Mouse (Mus musculus) heart, embryonic 10.5 days (tissue): ENCODE measurements around the gene Bmp3. TPM values are rescaled to one million over a fixed set of nuclear protein-coding genes. Genes with fewer than 3 reads are reported as not detected.

Source experiments
- DNase-seq: peaks from one replicate; pipeline ENCODE4 v3.0.0-alpha.2; 2017; ENCODE audit warnings: low spot score
- H3K27ac ChIP-seq: fragments of 300-500 bp; sonication (generic); 2 replicates; pipeline ENCODE4 v1.5.1; 2016; ENCODE audit warnings: mild to moderate bottlenecking
- H3K27me3 ChIP-seq: fragments of 300-500 bp; sonication (generic); 2 replicates; pipeline ENCODE4 v1.6.1; 2016; ENCODE audit warnings: mild to moderate bottlenecking; ENCODE audit not compliant: poor library complexity, insufficient read depth, severe bottlenecking
- H3K36me3 ChIP-seq: fragments of 300-500 bp; sonication (generic); 2 replicates; pipeline ENCODE4 v1.6.1; 2016; ENCODE audit warnings: mild to moderate bottlenecking, moderate library complexity
- H3K4me1 ChIP-seq: fragments of 300-500 bp; sonication (generic); 2 replicates; pipeline ENCODE4 v1.6.1; 2016; ENCODE audit warnings: mild to moderate bottlenecking
- H3K4me3 ChIP-seq: fragments of 300-500 bp; sonication (generic); 2 replicates; pipeline ENCODE4 v1.5.1; 2016; ENCODE audit warnings: mild to moderate bottlenecking, moderate library complexity
- H3K9me3 ChIP-seq: fragments of 300-500 bp; sonication (generic); 2 replicates; pipeline ENCODE4 v1.6.1; 2016; ENCODE audit warnings: mild to moderate bottlenecking, moderate library complexity
- WGBS: fragments of 180-500 bp; shearing (Covaris S2); methylation state at CpG from one replicate; pipeline ENCODE4 v1.1.7; 2016; 5-methylcytosine and 5-hydroxymethylcytosine counted together
- polyA plus RNA-seq: library from polyadenylated mRNA; unstranded; fragments of >200 nt; fragmentation: Nextera tagmentation; extraction: Ambion mirVana; gene quantifications from 2 replicates; pipeline ENCODE4 v1.2.1, GENCODE M21; 2016

Bmp3 gene
- polyA plus RNA-seq, 1 experiment from 2014 or later: 0.08 TPM

GRCm38 (mm10) chr5:98856356-98856755 is 2.1 kb downstream of the Bmp3 start:
- Histone ChIP-seq H3K36me3 (no peaks in the 10 kb centered on the region), H3K27me3 (peaks cover 58% of the 10 kb centered on the region), H3K9me3 (no peaks in the 10 kb centered on the region), H3K4me3 (no peak overlapping the region), H3K4me1 (peaks cover 17% of the 10 kb centered on the region), H3K27ac (no peak overlapping the region)
- no peak for DNase-seq
- 73% methylated on average over 7 of the region's 7 CpGs for WGBS

GRCm38 (mm10) chr5:98863891-98864290 is 9.7 kb downstream of the Bmp3 start:
- H3K27me3 ChIP-seq: peaks cover 10% of the 10 kb centered on the region
- H3K4me3 ChIP-seq: no peak overlapping the region
- H3K9me3 ChIP-seq: no peaks in the 10 kb centered on the region
- H3K4me1 ChIP-seq: no peaks in the 10 kb centered on the region
- DNase-seq: no peak
- 0% methylated on average over 6 of the region's 6 CpGs for WGBS
- no peaks in the 10 kb centered on the region for H3K36me3 ChIP-seq
- no peak overlapping the region for H3K27ac ChIP-seq

DNA sequence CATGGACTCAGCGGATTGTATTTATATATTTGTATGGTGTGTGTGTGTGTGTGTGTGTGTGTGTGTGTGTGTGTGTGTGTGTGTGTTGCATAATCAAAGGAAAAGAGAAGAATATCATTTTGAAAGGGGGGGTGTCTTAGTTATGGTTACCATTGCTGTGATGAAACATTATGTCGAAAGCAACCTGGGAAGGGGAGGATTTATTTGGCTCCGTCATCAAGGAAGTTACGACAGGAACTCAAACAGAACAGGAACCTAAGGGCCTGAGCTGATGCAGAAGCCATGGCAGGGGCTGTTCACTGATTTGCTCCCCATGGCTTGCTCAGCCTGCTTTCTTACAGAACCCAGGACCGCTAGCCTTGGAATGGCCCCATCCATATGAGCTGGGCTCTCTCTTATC is 10.9 kb downstream of the Bmp3 start:
- Histone ChIP-seq H3K36me3 (no peaks in the 10 kb centered on the region), H3K4me3 (no peak overlapping the region), H3K27ac (no peak overlapping the region), H3K9me3 (no peaks in the 10 kb centered on the region), H3K4me1 (no peaks in the 10 kb centered on the region), H3K27me3 (peaks cover 10% of the 10 kb centered on the region)
- WGBS: 86% methylated on average over 5 of the region's 5 CpGs
- no peak for DNase-seq

- no peaks in the 10 kb centered on the region; the same call in 1 of the 2 replicates for H3K27me3 ChIP-seq
- H3K36me3 ChIP-seq: no peaks in the 10 kb centered on the region
- H3K27ac ChIP-seq: no peak overlapping the region
- H3K9me3 ChIP-seq: no peaks in the 10 kb centered on the region
- DNase-seq: no peak
- H3K4me3 ChIP-seq: no peak overlapping the region
- WGBS: 56% methylated on average over 5 of the region's 5 CpGs
- H3K4me1 ChIP-seq: no peaks in the 10 kb centered on the region
Measured at GRCm38 (mm10) chr5:98876056-98876455, 21.8 kb downstream of the Bmp3 start.

- H3K4me1 ChIP-seq: no peaks in the 10 kb centered on the region
- H3K27ac ChIP-seq: no peak overlapping the region
- H3K4me3 ChIP-seq: no peak overlapping the region
- H3K36me3 ChIP-seq: no peaks in the 10 kb centered on the region
- DNase-seq: no peak
- H3K9me3 ChIP-seq: no peaks in the 10 kb centered on the region
- no peaks in the 10 kb centered on the region; the same call in 1 of the 2 replicates for H3K27me3 ChIP-seq
Measured at GRCm38 (mm10) chr5:98878891-98879290, 24.7 kb downstream of the Bmp3 start.

- Histone ChIP-seq H3K4me1 (no peaks in the 10 kb centered on the region), H3K4me3 (no peak overlapping the region), H3K27ac (no peak overlapping the region), H3K36me3 (no peaks in the 10 kb centered on the region), H3K9me3 (no peaks in the 10 kb centered on the region), H3K27me3 (no peaks in the 10 kb centered on the region; the same call in 1 of the 2 replicates)
- DNase-seq: no peak
- 73% methylated on average over 3 of the region's 3 CpGs for WGBS
Measured at GRCm38 (mm10) chr5:98882096-98882495, 27.9 kb downstream of the Bmp3 start.

GRCm38 (mm10) chr5:98890544-98891050 is 36.4 kb downstream of the Bmp3 start:
- no peaks in the 10 kb centered on the region for H3K9me3 ChIP-seq
- no peak for DNase-seq
- 82% methylated on average over 2 of the region's 2 CpGs for WGBS
- H3K4me3 ChIP-seq: no peak overlapping the region
- no peaks in the 10 kb centered on the region for H3K36me3 ChIP-seq
- H3K4me1 ChIP-seq: no peaks in the 10 kb centered on the region
- H3K27me3 ChIP-seq: no peaks in the 10 kb centered on the region
- no peak overlapping the region for H3K27ac ChIP-seq

DNA sequence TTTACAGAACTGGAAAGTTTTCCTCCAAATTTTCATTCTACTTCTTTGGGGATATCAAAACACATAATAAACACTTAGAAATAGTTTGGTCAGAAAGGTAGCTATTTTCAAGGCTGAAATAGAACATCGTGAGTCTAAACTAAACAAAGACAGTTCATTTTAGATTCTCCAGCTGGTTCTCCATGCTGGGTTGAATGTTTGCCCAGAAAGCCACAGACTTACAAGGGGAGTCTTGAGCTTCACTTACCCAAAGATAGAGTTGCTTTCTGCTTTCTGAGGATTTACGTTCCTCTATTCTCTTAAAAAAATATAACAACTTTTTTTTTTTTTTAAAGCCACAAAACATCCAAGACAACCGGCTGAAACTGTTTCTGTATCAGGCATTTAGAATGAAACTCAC is 40.1 kb downstream of the Bmp3 start:
- DNase-seq: no peak

DNA sequence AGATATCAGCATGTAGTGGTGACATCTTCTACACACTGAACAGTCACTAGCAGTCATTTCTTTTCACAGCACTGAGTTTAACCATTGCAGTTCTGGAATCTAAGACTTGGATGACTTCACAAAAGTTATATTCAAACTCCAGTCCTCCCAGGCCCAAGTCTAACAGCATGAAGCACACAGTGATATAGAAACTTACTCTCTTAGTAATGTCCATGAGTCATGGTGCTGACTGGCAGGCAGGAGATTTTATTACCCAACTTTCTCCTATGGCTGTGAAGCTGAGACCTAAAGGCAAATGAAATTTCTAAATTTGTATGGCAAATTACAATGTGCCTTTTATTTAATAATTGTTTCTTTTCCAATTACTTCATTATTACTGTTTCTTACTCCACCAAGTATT is 43.7 kb downstream of the Bmp3 start:
- H3K4me1 ChIP-seq: no peaks in the 10 kb centered on the region
- H3K27me3 ChIP-seq: no peaks in the 10 kb centered on the region
- no peak overlapping the region for H3K27ac ChIP-seq
- H3K4me3 ChIP-seq: no peak overlapping the region
- no peaks in the 10 kb centered on the region for H3K9me3 ChIP-seq
- no peaks in the 10 kb centered on the region for H3K36me3 ChIP-seq
- no peak for DNase-seq

More for the DNA sequence above, 40.1 kb downstream of the Bmp3 start:
- H3K27ac ChIP-seq: no peak overlapping the region
- 80% methylated on average over 3 of the region's 3 CpGs for WGBS
- no peaks in the 10 kb centered on the region for H3K27me3 ChIP-seq
- no peaks in the 10 kb centered on the region for H3K9me3 ChIP-seq
- no peaks in the 10 kb centered on the region for H3K36me3 ChIP-seq
- no peaks in the 10 kb centered on the region for H3K4me1 ChIP-seq
- H3K4me3 ChIP-seq: no peak overlapping the region

DNA sequence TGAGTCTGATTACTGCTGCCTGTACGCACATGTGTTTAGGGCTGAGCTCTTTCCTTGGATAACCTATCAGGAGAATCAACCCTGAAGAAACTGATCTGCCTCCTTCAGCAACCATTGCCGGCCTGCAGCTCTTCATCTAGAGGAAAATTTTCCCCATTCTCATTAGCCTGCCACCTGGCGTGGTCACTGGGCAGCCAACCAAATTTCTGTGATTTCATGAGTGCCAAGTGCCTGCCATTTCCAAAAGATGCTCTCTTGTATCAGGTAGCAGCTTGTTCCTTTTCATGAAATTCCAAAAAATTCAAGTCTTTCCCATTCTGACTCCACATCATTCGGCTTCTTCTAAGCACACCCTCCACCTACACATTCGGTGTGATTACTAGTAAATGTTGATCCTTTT is 46.7 kb downstream of the Bmp3 start:
- H3K27ac ChIP-seq: no peak overlapping the region
- no peaks in the 10 kb centered on the region for H3K4me1 ChIP-seq
- DNase-seq: no peak
- H3K4me3 ChIP-seq: no peak overlapping the region
- WGBS: 83% methylated on average over 5 of the region's 5 CpGs
- H3K27me3 ChIP-seq: no peaks in the 10 kb centered on the region
- H3K9me3 ChIP-seq: no peaks in the 10 kb centered on the region
- H3K36me3 ChIP-seq: no peaks in the 10 kb centered on the region

GRCm38 (mm10) chr5:98902339-98902738 is 48.1 kb downstream of the Bmp3 start:
- H3K36me3 ChIP-seq: no peaks in the 10 kb centered on the region
- H3K27me3 ChIP-seq: no peaks in the 10 kb centered on the region
- 70% methylated on average over 4 of the region's 4 CpGs for WGBS
- no peaks in the 10 kb centered on the region for H3K9me3 ChIP-seq
- H3K4me1 ChIP-seq: no peaks in the 10 kb centered on the region
- H3K4me3 ChIP-seq: no peak overlapping the region
- no peak overlapping the region for H3K27ac ChIP-seq
- no peak for DNase-seq

GRCm38 (mm10) chr5:98918716-98919115 is 64.5 kb downstream of the Bmp3 start:
- no peak overlapping the region for H3K27ac ChIP-seq
- DNase-seq: no peak
- no peaks in the 10 kb centered on the region for H3K27me3 ChIP-seq
- H3K4me3 ChIP-seq: no peak overlapping the region
- no peaks in the 10 kb centered on the region for H3K4me1 ChIP-seq
- no peaks in the 10 kb centered on the region for H3K36me3 ChIP-seq
- WGBS: 90% methylated on average over 5 of the region's 5 CpGs
- no peaks in the 10 kb centered on the region for H3K9me3 ChIP-seq

DNA sequence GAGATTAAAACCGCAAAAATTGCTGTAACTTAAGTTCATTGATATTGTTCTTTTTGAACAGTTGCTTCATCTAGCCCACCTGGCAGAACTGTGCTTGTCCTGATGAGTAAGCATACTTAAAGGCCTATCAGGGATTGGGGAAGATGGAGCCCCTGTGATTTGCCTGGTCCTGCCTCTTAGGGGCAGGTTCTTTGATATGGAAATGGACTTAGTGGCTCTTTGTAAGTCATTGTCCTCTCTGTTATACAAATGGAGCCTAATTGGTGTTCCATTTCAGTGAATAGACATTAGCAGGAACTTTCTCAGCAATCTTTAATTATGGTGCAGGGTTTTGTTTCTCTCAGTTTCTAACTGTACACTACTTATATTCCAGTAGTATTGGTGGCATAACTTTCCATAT is 67.4 kb downstream of the Bmp3 start:
- Histone ChIP-seq H3K27ac (no peak overlapping the region), H3K4me3 (no peak overlapping the region), H3K36me3 (no peaks in the 10 kb centered on the region), H3K4me1 (no peaks in the 10 kb centered on the region), H3K27me3 (no peaks in the 10 kb centered on the region), H3K9me3 (no peaks in the 10 kb centered on the region)
- WGBS: 73% methylated on average over 1 of the region's 1 CpGs
- DNase-seq: no peak

- no peak for DNase-seq
- no peak overlapping the region for H3K27ac ChIP-seq
- WGBS: 80% methylated on average over 3 of the region's 3 CpGs
Measured at GRCm38 (mm10) chr5:98922921-98923320, 68.7 kb downstream of the Bmp3 start.

More at GRCm38 (mm10) chr5:98922921-98923320, 68.7 kb downstream of the Bmp3 start:
- H3K36me3 ChIP-seq: no peaks in the 10 kb centered on the region
- H3K4me1 ChIP-seq: no peaks in the 10 kb centered on the region
- H3K9me3 ChIP-seq: no peaks in the 10 kb centered on the region
- H3K4me3 ChIP-seq: no peak overlapping the region
- H3K27me3 ChIP-seq: no peaks in the 10 kb centered on the region
